Mouse (Mus musculus) ovary, adult 18-20 months (tissue): ENCODE measurements around the gene Btrc.
A peak's percentile ranks its signal among the peaks of the same experiment; 100 is the strongest.

ENCODE experiments used
- DNase-seq: peaks from one replicate; pipeline ENCODE4 v3.0.0; 2022; ENCODE audit warnings: low spot score, mixed read lengths

The Btrc gene

DNA sequence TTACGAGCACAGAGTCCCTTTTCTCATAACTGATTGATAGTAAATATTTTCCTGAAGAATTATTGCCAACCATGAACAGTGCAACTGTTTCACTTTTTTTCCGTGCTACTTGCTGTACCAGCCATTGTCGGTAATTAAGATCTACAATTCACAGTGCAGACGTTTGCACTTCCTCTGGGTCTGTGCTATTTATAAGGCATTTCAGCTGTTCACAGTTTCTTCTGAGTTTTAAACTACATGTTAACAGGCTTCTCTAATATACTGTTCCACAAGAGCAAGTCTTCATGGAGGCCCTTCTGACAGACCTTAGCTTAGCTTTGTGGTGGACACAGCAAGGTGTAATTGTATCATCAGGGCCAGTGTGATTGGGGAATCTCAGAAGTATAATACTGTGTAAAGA, 111.2 kb downstream of the Btrc start:
- no peak for DNase-seq

DNA sequence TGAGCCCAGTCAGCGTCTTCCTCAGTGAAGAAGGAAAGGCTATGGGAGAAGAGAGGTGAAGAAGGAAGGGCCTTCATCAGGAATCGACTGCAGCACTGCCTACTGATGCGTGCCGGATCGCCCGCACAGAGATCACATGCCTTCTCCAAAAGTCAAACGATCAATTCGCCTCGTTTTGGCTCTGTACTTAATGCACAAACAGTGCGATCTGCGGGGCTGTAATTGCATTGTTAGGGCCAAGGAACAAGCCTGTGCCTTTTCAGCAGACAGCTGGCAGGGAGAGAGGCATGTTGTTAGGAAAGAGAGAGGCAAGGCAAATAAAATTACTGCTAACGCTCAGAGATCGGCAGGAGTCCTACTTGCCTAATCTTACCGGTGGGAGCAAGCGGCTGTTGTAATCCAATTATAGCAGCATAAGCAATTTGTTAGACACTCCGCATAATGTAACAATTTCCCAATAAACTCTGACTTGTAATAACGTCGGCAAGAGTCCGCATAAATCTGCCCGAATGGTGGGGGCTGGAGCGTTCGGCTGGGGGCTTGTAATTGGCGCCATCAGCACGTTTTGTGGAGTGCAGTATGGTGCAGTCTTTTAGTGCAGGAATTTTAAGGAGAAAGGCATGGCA, 112.5 kb downstream of the Btrc start:
- DNase-seq, result no peak

DNA sequence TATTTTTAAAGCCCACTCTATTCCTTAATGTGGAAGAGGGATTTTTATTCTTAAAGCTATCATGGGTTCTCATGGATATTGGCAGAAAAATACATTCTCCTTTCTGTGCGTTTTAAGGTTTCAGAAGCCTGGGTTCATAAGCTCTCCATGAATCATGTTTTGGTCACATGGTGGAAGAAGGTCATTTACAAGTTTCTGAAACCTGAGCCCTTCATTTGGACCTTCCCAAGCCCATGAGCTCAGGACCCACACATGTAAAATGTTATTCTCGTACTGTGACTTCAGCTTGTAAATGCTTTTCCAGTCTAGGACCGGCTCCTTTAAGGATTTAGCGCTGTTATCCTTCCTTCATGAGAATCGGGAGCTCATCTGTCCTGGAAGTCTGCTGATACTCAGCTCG, 116.0 kb downstream of the Btrc start:
- no peak for DNase-seq

DNA sequence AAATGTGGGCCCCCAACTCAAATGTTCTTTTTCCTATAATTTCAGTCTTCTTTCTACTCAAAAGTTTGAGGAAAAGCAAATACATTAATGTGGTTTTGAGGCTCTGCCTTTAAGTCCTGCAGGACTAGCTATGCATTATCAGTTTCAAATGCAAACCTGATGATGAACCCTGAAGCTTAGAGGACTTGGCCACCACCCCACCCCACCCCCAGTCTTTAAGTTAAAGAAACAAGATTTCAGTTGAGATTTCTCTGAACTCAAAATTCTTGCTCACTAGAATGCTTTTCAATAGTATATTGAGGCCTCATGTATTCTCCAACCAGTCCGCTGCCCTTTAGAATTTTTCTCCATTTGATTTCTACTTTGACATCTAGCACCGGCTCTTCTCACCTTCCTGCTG, 117.0 kb downstream of the Btrc start:
- DNase-seq, result no peak

DNA sequence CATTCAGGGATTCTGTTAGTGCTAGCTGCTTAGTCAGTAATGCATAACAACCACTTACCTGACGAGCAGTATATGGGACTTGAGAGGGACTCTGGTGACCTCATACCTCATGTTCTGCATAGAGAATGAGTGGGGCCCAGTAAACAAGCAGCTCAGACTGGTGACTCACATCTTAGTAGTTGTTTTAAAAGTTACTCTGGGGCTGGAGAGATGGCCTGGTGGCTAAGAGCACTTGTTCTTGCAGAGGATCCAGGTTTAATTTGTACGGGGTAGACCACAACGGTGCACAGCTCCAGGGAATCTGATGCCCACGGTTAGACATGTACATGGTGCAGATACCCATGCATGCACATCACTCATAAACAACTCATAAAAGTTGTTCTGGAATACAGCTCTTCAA, 117.4 kb downstream of the Btrc start:
- DNase-seq, result no peak

DNA sequence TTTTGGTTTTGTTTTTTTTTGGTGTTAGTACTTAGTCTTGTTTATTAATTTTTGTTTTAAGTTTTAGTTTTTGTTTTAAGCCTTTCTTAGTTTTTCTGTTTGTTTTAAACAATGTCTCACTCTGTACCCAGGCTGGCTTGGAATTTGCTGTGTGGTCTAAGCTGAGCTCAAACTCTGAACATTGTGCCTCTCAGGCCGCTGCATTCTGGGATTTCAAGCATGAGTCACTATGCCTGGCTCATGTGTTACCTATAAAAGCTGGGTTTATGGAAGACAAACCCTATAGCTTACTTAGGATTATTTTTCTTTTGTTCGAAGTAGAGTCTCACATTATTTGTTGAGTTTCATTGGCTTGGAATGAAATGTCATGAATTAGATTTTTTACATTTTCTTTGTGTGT, 119.9 kb downstream of the Btrc start:
- no peak for DNase-seq

DNA sequence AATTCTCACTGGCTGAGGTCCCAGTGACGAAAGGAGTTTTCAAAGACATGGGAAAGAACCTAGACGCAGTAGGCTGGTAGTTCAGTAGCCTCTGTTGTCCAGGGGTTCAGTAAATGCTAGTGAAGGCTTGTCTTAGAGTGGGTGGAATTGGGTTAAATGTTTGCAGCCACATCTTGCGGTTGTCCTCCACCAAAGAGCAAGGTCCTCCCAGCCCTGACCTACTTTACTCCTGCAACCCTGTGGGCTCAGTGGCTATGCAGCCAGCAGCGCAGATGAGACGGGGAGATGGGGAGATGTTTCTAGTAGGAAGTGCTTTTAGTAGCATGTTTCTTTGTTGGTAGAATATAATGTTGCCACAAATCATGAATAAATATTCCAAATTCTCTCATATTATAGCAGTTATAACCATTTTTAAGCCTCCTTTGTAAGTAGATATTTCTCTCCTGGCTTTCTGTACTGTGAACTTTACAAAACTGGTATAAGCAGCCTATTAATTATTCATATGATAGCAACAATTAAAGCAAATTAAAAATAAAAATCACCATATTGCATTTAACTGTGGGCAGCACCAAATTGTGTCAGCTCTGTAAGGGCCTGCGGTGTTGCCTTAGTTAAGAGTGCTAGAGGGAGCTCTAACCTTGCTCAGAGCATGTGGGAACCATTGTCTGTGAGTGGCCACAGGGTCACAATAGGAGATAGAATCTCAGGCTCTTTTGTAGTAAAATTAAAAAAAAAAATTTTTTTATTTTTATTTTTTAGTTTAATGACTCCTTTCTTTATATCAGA, 122.9 kb downstream of the Btrc start:
- peak; percentile 31 for DNase-seq

DNA sequence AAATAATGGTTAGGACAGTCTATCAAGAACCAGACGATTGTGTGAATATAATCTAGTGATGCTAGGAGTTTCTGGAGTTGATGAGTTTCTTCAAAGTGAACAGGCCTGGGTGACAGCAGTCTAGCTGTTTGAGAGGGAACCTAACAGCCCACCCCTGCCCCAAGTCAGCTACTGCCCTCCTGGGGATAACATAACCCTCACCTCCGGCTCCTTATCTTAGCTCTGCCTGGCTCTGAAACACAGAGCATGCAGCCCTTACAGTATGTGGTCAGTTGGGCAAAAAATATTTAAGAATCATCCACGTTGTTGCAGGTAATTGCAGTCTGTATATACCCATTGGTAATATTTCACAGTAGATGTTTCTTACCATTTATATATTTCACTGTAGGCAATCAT, 123.5 kb downstream of the Btrc start:
- no peak for DNase-seq

DNA sequence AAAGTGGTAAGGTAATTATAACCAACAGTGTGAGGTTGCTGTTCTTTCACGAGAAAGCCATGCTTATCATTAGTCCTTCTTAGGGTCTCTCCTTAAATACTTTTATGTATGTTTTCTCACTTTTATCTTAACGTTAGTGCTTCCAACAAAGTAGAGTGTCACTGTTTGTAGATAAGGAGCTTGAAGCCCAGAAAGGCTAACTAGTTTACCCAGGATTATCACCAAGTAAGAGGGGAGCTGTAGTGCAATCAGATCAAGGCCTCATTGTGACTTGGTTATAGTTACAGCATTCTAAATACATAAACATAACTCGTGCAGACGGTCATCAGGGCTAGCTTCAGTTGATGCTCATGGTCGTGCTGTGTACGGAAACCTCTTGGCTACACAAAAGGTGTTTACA, 126.4 kb downstream of the Btrc start:
- no peak for DNase-seq

DNA sequence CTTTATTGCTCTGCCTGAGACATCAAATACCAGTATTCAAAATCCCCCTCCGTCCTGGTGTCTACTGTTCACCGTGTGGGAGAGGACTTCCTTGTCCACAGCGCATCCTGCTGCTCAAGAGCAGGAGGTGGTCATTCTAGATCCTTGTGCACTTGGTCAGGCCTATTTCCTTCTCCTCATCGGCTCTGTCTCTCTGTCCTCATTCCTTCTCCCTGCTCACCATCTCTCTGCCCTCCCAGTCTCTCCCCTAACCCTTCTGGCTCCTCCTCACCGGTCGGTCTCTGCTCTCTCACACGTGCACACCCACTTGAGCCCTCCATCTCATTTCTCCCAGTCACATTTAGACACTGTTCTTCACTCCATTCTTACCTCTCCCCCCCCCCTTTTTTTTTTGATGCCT, 127.7 kb downstream of the Btrc start:
- no peak for DNase-seq

DNA sequence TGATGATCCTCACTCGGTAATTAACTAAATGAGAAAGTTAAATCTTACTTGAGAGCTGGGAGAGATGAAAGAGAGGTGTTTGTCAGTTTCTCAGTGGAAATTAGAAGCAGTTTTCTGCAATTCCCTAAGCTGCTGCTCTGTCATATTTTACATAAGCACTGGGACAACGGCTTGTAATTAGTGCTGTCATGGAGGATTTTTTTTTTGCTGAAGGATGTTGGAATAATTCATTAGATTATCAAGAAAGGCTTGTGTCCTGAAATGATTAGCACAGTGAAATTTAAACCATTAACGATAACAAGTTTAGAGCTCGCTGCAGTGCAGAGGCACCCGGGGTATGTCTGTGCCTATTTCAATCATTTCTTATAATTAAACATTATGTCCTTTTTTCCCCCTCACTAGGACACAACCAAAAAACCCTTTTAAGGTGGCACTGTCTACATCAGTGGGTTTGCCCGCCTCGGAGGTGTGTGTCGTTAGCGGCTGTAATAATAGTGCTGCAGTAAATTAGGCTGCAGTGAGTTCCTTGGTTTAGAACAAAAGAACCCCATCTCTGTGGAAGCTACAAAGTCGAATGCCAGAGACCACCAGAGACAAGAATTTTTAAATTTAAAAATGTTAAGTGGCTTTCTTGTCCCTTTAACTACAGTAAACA, 130.7 kb downstream of the Btrc start:
- no peak for DNase-seq

DNA sequence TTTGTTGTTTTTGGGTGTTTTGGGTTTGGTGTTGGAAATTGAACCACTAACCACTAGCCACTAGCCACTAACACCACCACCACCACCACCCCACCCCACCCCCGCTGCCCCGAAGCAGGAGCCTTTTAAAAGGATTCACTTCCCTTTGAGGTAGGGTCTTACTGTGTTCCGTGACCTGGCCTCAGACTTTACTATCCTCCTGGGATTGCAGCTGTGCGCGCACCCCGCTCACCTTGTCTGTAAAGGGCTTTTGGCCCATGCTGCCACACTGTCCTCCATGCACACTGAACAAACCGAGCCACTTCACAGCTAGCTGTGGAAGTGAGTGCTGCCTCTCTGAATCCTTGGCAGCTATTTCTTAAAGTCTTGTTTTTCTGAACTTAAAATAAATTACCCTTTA, 141.9 kb downstream of the Btrc start:
- no peak for DNase-seq

DNA sequence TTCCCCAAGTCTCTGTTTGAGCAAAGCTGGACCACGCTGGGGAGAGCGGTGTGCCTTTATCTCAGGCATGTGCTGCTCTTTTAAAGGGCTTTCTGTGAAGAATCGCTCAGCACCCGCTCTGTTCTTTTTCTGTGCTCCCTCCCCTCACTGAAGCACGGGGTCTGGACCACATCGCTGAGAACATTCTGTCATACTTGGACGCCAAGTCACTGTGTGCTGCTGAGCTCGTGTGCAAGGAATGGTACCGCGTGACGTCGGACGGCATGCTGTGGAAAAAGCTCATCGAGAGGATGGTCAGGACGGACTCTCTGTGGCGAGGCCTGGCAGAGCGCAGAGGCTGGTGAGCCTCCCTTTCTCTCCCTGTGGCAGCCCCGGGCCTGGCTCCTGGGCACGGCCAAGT, 144.0 kb downstream of the Btrc start:
- DNase-seq, result no peak

DNA sequence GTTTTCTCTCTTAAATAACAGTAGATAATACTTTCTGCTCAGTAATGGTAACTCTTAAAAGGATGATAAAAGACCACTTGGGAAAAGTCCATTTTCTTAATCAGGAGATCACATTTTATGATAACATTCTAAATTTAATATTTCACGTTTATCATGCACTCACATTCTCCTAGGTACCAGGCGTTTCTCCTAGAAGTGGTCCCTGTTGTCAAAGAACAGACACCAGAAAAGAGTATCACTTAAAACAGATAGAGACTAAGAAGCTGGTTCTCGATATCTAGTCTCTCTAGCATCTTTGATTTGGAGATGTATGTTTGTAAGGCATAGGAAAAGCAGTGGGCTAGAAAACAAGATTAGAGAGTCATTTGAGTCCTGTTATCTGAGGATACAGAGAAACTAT, 147.1 kb downstream of the Btrc start:
- no peak for DNase-seq

DNA sequence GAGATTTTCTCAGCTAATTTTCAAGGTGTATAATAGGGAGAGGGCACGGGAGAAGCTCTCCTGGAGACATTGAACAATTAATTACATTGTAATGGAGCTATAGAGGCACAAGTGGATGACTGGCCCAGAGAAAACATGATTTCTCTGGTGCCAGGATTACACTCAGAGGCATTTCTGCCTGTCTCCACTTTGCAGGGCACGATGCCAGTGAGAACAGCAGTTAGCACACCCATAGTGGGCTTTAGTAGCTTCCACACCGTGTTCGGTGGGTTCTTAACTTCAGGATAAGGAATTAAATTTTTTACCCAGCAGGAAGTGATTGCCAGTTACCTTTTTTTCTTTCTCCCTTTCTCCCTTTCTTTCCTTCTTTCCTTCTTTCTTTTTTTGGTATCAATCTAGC, 147.9 kb downstream of the Btrc start:
- no peak for DNase-seq

DNA sequence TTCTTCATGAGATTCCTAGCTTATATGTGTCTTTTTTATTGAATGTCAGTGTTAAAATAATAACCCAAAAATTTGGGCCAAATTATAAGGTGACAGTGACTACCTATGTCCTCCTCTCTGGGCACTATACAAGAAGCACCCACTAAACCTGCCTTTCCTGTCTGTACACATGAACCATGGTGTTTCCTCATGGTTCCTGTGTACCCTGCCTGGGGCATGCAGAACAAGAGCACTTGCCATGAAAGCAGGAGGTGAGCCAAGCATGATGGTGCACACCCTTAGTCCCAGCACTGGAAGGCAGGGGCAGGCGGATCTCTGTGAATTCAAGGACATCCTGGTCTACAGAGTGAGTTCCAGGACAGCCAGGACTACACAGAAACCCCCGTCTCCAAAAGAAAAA, 151.8 kb downstream of the Btrc start:
- no peak for DNase-seq

DNA sequence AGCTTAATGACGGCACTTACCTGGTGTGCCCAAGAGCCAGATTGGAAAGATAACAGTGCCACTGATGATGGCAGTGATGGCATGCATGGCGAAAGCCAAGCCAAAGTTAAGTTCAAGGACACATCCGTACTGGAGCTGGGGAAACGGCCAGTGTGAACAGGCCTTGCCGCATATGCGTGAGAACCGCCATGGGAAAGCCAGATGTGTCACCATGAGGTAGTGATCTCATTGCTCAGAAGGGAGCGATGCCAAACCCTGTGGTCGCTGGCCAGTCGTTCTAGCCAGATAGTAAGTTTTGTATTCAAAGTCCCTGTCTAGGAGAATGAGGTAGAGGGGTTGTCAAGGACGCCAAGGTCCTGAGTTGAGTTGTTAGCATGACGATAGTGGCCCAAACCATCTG, 152.7 kb downstream of the Btrc start:
- DNase-seq, result no peak

DNA sequence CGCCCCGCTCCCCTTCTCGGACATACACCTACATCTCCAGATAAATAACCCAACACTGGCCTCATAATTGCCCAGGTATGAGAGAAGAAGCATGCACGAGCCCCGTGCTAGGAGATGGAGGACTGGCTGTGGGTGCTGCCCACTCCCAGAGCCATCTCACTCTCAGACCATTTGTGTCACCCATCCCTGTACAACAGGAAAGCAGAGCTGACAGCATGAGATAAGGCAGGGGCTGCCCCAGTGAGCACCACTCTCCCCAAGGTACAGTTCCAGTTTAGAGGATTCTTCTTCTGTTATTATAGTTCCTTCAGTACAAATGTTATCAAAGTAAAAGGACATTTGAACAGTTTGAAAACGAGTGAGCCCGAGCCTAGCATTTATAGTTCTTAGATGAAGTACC, 163.8 kb downstream of the Btrc start:
- no peak for DNase-seq

DNA sequence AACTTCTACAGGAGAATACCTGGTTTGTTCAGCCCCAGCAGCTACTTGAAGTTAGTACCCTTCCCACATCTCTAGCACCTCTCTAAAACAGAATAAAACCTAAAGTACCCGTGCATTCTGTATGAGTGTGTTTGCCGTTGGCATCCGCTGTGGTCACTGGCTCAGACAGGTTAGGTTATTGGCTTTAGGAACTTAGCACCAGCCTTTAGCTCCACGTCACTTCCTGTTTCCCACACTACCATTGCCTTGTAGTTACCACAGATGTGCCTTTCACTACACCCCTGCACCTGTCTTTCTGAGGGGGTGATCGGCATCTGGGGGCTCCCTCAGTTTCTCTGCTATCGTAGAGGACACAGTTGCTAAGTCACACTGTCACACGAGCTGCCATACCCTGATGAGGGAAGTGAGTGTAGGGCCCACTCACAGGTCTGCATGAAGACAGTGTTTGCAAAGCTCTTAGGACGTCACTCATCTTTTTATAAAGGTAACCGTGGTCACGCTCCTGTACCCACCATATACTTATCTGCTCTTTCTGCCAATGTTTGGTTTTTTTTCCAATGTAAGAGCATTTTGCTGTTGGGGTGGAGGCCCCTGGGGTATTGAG, 164.5 kb downstream of the Btrc start:
- DNase-seq, result no peak

DNA sequence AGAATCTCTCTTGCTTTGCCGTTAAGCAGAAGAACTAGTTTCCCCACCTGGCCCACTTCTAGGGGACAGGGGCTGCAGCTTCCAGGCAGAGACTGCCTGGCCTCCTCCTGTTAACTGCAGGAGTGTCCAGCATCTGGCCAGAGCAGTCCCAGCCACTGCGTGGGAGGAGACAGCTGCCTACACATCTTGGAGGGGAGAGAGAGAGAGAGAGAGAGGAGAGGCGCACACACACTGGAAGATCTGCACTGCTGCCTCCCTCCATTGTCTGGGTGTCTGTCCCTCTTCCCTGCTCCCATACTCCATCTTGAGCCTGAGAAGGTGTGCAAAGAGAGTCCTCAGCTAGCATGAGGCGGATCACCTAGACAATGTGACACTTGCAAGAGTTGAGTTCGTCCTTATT, 165.8 kb downstream of the Btrc start:
- no peak for DNase-seq

DNA sequence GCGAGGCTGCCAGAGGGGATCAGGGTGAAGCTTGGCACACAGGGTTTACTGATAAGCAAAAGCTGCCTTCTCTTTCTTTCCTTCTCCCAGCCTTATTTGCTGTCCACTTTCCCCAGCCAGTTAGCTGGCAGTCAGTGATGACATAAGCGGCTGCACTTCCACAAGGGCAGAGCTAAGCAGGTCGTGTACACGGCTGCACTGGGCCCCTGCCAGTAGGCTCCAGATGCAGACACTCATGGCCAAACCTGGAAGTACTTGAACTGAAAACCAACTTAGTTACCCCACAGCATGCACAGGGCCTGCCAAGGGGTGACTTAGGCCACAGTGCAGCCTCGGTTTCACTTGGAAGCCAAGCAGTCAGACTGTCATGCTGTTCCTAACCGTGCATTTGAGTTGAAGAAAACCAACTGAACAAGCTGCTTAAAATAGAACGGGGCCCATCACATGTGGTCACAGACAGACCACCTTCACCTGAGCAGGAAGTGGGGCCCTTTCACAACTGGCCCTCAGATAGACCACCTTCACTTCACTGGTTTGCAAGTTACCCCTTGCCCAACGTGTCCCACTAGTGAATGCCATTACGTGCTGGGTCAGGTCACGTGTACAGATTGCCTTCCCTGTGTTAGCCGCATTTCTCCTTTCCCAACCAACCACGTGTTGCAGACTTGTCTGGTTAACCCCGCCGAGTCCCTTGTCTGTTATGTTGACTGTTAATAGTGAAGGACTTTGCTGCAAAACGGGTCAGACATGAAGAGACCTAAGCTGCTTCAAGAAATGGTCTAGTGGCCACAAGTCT, 166.9 kb downstream of the Btrc start:
- no peak for DNase-seq

DNA sequence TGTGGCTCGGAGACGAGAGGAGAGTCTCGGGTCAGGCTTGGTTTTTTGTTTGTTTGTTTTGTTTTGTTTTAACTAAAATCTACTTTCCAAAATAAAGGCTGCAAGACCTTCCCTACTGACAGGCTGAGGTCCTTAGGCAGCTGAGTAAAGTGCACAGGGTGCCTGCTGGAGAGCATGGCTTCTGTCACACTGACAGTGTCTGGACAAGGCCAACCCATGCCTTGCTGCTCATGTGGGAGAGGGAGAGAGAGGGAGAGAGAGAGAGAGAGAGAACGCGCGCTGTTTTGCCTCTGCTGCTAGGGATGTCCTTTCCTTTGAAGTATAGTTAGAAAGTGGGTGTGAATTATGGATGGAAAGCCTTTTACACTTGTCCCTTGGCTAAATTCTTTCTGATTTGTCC, 168.0 kb downstream of the Btrc start:
- DNase-seq, result no peak
